Mouse (Mus musculus) stomach, postnatal 0 days (tissue): ENCODE measurements at regions not wholly inside any gene's neighbourhood (a gene's known extent, or its start where the extent isn't known, plus 50 kb on each side); places are given as distances from the start of the nearest gene placed in this dataset.

Experiments used
- CTCF ChIP-seq: IDR thresholded peaks from 2 replicates; pipeline ENCODE4 v1.5.1; 2016; ENCODE audit warnings: antibody characterized with exemption, low read depth, mild to moderate bottlenecking, moderate library complexity
- EP300 ChIP-seq: optimal IDR thresholded peaks from 2 replicates; pipeline ENCODE3; 2016; ENCODE audit warnings: antibody characterized with exemption

- TF ChIP-seq EP300 (no peak), CTCF (no peak)
These were observed 414.3 kb upstream of the Nr2f2 start for GRCm38 (mm10) chr7:70780742-70781332.
